Mouse (Mus musculus) right cerebral cortex, postnatal 4 days (tissue): Measurements from ENCODE around the gene Casc1.
A peak's percentile ranks its signal among the peaks of the same experiment; 100 is the strongest.

Source experiments
- DNase-seq: peaks from one replicate; pipeline ENCODE4 v3.0.0-alpha.2; 2022

Casc1 gene

DNA sequence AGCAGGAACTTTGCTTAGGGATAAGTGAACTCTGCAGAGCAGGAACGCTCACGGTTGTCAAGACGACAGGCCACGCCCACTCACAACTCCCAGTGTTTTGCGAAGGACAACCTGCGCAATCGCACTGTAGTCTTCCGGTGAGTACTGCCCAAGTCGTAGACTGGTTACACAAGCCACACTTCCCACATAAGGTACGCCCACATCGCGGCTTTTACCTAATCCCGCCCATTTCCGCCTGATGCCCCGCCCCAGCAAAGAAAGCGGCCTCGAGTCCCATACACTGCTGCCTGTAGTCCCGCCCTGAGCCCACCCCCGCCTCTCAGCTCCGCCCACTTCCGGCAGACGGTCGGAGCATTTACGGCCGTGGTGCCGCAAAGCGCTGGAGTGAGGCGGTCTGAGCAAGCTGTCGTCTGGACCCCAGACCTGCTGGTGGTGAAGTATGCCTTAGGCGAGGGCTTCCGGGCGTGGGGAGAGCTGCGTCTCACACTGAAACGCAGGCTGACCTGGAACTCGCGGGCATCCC lies at the start of gene Casc1, which contains the start of gene Etfrf1:
Gene Casc1 (minus strand): TSS at position 190 of the 523 bp plus-strand sequence.
Gene Etfrf1 (plus strand): TSS at position 319 of the 523 bp plus-strand sequence.
- DNase-seq = peak; percentile 92

DNA sequence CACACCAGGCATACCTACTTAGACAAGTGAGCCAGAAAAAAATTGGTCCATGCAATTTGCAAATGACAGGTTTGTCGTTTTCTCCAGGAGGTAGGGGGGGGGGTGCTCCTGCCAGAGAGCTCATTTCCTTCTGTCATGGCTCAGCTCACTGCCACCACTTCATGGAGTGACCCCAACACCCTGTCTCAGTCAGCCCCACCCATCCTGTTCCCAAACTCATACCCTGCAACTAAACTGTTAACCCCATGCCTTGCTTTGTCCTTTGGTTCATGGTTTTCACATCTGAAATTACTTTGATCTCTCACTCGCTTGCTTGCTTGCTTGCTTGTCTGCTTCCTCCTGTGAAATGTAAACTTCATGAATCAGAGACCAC lies 45.9 kb upstream of the Casc1 start:
- DNase-seq = no peak

DNA sequence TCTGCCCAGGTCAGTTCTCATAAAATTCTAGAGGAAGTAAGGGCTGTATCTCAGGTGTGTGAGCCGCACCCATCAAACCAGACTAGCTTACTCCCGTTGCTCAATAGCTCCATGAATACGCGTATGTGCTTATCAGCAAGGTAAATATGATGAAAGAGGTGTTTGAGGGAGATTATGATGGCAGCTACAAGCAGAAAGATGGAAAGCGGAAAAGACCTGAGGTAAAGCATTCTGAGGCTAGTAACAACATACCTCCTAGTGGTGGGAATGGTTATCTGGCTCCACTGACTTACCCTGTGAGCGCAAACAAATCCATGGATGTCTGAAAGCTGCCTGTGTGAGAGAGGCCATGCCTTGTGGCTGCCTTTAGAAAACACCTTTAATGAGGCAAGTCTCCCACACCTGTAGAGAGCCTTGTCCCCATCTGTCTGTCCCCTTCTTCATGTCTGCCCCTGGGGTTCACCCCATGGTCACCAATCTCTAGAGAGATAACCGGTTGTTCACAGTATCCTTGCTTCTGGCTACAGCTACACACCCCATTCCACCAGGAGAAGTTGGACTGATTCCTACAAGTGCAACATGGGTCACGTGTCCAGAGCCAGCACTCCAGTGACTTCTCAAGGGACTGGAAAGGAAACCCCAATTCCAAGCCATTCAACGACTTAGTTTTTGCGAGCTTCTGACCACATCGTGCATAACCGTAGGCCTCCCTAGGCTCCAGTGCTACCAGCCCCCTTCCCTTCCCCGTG lies 45.3 kb upstream of the Casc1 start:
- no peak for DNase-seq

DNA sequence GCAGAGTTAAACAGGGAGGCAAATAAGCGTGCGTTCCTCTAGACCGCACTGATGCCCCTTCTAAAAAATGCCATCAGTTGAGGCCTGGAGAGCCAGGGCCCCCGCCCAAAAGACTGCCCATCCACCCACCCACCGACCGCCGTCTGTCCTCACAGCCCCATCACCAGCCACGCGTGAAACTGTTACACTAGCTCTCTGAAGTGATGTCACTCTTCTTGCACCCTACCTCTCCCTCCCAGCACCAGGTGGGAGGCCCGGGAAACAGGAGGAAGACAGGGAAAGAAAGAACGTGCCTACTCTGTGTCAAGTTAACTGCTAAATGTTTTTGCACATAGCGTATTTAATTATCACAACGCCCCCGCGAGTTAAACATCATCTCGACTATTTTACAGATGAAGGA lies 40.0 kb upstream of the Casc1 start:
- DNase-seq = no peak

DNA sequence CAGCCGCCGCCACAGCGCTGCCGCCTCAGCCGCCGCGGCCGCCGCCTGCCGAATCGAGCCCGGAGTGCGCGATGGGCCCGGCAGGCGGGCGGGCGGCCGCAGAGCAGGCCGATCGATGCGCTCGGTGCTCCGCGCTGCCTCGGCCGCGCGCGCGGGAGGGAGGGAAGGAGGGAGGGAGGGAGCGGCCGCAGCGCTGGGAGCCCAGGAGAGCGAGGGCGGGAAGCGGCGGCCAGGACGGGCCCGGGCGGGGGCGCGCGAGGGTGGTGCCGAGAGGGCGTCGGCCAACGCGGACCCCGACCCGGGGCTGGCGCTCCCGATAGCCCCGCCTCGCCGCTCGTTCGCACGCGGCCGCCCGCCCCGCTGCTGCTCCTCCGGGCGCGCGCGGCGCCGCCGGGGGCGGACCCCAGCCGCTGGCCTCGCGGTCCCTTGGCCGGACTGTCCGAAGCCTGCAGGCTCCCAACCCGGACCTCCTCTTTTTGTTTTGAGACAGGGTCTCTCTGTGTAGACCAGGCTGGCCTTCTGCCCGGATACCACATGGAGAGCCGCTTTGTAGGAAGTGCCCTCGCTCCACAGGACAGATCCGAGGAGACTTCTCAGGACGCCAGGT lies 39.5 kb upstream of the Casc1 start, which contains the start of gene Kras:
Gene Kras (minus strand): TSS at position 55 of the 607 bp plus-strand sequence.
- DNase-seq = peak; percentile 90

DNA sequence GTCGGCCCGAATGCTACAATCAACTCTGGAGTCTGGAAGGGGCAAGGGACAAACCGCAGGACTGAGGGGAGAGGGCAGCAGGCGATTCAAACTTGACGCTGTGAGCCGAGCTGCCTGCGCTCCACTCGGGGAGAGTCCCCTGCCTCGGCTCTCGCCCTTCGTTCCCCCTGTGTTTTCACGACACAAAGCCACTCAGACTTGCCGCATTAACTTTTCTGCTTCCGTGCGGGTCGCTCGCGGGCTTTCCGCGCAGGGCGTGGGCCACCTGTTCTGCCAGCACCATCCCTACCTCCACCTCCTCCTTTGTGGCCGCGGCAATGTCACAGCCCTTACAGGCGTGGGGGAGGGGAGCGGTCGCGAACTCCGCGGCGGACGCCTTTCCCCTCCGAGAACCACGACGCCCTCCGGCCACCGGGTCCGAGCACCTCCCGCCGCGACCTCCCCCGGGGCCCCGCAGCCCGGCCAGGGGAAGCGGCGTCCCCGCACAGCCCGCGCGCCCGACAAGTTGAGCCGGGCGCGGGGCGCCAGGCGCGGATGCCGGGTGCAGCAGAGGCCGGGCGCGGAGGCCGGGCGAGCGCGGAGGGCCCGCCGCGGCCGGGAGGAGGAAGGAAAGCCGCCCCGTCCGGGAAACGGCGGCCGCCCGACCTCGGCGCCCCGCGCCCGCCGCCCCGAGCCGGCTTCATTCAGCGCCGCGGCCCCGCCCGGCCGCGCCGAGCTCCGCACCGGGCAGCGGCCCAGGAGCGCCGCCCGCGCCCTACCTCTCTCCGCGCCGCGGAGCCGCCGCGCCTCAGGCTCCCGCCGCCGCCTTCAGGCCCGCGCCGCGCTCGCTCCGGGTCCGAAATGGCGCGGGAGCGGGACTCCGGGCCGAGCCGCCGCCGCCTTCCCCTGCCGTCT lies 38.7 kb upstream of the Casc1 start:
- peak; percentile 39 for DNase-seq

DNA sequence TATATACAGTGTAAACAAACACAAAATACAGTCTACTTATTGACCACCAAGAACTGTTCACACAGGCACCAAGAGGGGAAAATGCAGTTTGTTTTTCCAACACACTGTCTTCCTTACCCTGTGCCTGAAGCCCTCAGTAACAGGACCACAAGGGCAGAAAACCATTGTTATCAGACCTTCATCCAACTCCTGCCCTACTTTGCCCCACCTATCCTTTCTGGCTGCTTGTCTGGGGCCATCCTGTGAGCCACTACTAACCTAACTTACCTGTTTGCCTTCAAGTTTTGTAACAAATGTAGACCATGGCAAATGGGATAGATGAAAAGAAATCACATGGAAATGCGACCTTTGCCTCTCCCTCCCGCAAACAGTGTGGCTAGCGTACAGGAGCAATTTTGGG lies 37.1 kb upstream of the Casc1 start:
- no peak for DNase-seq

DNA sequence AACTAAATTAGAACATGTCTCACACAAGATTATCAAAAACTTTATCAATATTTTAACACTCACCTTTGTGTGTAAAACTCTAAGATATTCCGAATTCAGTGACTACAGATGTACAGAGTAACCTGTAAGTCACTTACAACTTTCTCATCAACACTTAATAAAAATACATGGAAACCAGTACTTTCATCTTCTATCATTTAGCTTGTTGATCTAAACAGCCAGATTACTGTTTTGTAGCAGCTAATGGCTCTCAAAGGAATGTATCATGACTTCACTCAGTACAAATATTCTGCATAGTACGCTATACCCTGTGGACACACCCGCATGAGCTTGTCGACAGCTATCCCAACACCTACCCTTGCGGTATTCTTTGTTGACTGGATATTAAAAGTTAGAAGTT lies 36.0 kb upstream of the Casc1 start:
- DNase-seq = no peak

DNA sequence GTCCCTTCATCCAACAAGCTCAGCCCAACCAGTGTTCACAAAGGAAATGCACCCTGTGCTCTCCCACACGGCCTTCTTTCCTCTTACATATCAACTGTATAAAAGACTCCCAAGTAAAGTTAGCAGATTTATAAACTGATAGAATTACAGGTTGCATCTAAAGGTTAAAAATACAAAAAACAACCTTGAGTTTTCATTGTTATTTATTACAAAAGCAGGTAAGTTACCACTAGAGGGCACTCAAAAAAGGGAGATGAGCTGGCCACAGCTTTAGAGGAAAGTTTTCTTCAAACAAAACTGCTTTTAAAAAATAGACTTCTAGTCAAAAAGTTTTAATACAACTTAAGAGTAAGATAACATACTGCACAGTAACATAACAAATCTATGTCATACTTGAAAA lies 31.7 kb upstream of the Casc1 start:
- DNase-seq = no peak

DNA sequence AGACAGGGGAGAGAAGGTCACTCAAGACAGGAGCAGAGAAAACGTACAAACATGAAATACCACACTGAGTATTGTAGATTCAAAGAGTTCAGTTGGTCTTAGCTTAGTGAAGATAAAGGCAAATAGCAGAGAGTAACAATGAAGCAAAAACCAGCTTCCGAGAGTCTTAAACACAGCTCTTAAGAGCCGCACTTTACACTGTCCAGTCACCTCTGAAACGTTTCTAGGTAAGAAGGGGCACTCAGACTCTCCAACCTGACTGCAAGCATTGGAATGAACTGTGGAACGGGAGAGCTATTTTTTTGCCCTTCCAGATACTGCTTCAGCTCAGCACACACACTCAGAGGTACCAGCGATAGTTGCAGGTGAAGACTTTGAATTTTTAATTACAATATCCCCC lies 29.5 kb upstream of the Casc1 start:
- DNase-seq = no peak

DNA sequence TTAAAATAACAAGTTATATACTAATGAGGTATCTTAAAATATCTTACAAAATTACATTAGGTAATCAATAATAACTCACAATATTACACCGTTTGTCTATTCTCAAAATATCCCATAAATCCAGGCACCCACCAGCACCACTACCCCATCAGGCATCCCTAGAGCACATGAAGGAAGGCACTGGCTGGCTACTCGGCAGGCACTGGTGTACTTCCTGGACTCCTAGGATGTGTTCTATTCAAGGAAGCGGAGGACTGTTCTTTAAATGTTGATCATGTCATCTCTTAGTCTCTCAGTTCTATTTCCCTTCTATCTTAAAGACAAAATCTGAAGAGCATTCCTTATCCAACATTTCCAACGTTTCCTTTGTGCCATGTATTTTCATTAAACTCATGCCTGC lies 26.3 kb upstream of the Casc1 start:
- no peak for DNase-seq

DNA sequence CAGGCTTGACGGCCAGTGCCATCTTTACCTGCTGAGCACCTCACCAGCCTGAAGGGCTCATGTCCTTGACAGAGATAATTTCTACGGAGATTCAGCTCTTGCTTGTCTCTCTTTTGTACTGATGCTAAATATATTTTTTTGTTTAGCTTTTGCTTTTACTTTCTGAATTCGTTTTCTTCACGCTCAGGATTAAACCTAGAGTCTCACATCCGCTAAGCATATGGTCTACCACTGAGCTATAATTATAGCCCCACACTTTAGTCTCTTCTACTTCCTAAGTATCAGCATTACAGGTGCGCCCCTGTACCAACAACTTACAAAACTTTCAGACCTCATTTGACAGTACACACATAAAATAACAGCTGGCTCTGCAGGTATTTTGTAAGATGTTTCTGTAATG lies 24.6 kb upstream of the Casc1 start:
- DNase-seq = no peak

DNA sequence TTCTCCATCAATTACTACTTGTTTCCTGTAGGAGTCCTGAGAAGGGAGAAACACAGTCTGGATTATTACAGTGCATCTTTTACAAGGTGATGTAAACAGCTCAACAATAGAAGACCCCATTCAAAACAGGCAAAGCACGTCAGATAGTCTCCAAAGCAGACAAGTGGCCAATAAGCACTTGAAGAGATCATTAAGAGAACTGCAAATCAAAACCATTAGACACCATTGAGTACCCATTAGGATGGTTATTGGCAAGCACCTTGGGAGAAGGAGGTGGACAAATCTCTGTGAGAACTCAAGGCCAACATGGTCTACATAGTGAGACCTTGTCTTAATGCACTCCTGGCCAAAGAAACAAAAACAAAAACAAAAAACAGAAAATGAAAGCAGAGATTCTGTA lies 23.6 kb upstream of the Casc1 start:
- no peak for DNase-seq

DNA sequence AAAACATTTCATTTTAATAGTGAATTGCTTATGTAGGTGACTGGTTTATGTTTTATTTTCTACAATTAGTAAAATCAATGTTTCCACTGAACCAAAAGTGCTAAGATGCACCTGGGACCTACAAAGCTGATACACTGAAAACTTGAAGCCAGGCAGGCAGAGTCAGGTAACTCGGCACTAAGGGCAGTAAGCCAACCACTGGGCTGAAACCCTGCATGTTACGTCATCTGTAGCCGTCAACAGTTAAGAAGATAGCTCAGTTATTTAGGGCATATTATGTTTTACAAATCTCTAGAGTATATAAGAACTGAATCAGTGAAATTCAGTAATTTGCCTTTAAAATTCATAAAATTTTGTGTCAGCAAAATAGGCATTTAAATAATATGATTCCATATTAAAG lies 15.5 kb upstream of the Casc1 start:
- no peak for DNase-seq

DNA sequence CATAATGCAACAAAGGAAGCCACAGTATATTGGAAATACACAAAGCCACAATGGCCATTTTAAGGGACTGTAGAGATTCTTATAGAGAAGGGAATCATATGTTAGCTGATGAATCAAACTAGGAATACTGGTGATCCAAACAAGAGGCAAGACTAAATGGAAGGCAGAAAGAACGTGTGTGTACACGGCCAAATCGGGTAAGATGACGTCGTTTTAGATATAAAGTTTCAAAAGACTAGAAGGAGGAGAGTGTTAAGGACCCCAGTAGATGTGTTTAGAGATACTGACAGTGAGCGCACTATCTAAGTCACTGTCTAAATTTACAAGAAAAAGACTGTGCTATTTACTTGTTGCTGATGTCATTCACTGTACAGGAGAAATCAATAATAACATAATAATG lies 13.4 kb upstream of the Casc1 start:
- DNase-seq = no peak

DNA sequence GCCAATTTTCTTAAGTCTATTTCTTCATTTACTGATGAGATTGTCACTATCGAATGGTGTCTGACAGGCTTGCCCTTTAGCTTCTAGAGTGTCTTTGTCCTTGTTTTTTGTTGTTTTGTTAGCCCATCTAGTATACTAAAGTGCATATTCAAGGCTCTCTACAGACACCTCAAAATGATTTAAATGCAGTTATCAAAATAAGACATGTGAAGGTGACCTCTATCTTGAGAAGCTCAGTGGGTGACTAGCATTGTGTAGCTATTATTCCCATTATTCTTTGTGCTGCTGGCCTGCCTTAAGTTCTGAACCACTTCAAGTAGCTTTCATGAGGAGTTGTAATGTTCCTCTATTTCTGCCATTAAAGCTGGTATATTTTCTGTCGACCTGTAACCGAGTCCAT lies 5.0 kb upstream of the Casc1 start:
- DNase-seq = no peak

DNA sequence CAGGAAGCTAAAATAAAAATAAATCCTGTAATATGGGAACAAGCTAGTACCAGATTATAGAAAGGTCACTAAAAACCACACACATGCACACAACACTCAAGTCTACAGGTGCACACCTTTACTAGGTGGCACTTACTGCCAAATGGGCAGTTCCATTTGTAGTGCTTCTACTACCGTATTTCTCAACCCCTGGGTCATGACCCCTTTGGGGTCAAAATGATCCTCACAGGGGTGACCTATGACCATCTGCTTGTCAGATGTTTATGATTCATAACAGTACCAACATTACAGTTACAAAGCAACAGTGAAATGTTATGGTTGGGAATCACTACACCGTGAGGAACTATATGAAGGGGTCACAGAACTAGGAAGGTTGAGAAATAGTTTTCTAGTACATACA lies 3.1 kb upstream of the Casc1 start:
- DNase-seq = no peak

DNA sequence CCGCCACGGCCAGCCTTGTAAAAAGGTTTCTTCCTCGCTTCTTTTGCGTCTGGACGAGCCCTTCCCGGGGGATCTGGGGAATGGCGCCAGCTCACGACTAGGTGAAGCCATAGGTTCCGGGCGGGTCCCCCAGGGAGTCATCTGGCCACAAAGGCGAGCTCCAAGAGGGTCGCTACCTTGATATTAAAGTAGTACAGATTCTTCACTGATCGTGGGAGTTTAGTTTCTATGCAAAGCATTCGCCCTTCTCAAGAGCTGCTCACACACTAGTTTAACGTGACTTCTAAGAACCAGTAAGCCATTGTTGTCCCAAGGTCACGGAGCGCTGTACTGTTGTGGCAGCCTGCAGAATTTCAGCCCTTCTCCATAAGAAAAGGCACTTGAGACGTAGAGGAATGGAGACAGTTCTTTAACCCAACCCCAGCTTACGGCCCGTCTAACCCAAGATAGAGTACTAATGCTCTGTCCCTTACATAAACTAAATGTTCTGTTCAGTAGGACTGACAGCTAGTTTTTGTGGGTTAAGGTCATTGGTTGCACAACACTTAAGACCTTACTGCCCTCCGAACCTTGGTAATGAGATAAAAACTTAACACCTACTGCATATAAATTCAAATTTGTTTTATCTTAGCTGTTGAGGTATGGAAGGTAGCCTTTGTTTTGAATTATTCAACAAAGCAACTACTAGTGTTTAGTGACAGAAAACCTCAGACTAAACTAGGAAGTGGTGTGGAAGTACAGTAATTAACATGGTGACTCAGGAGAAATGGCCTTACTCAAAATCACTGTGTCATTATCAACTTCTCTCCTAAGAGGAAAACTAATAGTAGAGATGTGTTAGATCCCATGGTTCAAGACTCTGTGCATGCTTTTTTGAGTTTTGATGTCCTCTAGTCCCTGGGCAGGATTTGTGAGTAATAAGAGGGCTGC lies 836 bp upstream of the Casc1 start:
- no peak for DNase-seq

DNA sequence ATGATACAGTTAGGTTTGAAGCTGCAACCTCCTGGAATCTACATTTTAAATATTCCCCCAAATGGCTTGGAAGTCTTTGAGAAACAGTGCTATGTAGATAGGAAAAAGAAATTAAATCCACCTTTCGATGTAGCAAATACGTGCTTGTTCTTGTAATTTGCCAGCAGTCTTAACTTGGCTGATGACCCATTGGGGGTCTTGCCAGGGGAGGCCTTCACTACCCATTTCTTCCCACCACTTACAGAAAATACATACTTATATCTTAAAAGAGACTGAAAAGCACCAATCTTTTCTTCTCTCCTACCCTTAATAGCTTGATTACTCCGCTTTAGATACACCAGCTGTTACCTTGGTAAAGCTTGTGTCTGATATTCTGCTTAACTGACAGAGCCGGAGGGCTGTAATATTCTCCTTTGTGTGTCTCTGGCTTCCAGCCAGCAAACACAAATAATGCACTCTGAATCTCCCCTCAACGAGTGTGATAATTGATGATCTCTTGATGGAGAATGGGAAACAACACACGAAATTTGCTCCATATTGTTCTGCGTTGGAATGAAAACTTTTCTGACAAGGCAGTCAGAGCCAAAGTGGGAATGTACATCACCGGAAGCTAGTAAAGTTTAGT lies 637 bp downstream of the Casc1 start:
- no peak for DNase-seq

DNA sequence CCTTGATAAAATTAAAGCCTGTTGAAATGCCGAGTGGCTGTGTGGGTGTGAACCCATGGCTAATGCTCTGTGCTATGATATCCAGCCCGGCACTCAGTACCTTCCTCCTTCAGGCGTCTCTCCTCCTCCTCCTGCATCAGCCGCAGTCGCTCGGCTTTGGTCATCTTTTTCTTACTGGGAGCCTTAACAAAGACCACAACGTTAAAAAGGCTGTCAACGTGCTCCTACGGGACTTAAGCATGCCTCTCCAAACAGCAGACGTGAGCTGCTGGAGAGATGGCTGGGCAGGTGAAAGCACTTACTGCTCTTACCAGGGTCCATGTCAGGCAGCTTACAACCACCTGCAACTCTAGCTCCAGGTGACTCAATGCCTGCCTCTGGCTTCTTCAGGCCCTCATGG lies 5.7 kb downstream of the Casc1 start:
- DNase-seq = no peak

DNA sequence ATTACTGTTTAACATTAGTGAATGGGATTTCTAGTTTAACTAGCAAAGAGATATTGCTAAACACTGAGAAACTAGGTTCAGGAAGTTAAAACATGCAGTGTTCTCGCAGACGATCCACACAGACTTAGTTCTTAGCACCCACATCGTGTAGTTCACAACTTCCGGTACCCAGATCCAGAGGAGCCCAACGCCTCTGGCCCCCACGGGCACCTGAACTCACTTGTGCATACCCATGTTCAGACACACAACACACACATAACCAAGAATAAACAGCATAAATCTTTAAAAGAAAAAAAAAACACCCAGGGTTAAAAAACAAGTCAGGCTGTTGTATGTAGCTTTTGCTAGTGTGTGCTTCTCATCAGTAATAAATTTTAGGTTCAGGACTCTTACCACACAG lies 6.4 kb downstream of the Casc1 start:
- no peak for DNase-seq
